Comparison of ENCODE assay signal across 25 mouse cellular contexts in the genomic region with DNA sequence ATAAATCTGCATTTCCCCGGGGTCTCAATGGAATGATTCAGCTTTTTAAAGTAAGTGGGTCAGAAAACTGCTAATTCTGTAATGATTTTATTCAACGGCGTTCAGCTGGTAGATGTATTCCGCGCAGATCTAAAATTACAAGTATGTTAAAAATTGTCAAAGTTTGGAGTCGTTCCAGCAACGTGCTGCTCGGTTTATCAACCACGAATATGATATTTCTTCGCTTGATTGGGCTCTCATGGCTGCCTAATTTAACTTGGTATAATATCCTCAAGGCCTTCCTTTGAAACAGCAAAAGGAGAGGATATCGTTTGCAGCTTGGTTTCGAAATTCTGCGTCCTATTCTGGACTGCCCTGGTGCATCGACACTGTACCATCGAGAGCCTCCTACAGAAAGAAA. TPM values are rescaled to one million over a fixed set of nuclear protein-coding genes. Genes with fewer than 3 reads are reported as not detected.
DNase-seq lines count a peak whose midpoint lies in the region; ATAC-seq and TF ChIP-seq lines count a peak whose summit lies in the region.
"Had no signal": no experiment of that assay in that cellular context is flagged by ENCODE, and none has a peak within 500 bp of the region (broad histone marks: within the 10 kb centered on the region; RNA-seq: fewer than 3 reads in every experiment).

No protein-coding gene starts in this region.

- no peak for ATAC-seq in forebrain, embryonic 14.5 days
- ATAC-seq in forebrain, embryonic 13.5 days = no peak
- ATAC-seq in kidney, embryonic 15.5 days (replicated peaks; ENCODE audit: low FRiP score) = no peak
- ATAC-seq in midbrain, embryonic 14.5 days (ENCODE audit: low FRiP score, low TSS enrichment) = no peak
- ATAC-seq in midbrain, embryonic 11.5 days (ENCODE audit: low FRiP score) = no peak
- ATAC-seq: inflammation-experienced regulatory T-cells, adult 6 months had no signal

- no peak overlapping the region for H3K4me3 ChIP-seq in forebrain, embryonic 14.5 days (ENCODE audit: low read depth, low read length)
- H3K4me3 ChIP-seq in forebrain, embryonic 13.5 days = no peak overlapping the region
- no peak overlapping the region for H3K4me3 ChIP-seq in kidney, embryonic 15.5 days (replicated peaks)
- no peak overlapping the region for H3K4me3 ChIP-seq in kidney, adult 2 months (ENCODE audit: insufficient read depth, low read depth, low read length)
- H3K4me3 ChIP-seq in midbrain, embryonic 14.5 days (replicated peaks; ENCODE audit: low read depth, low read length) = no peak overlapping the region
- no peak overlapping the region for H3K4me3 ChIP-seq in midbrain, embryonic 11.5 days (ENCODE audit: low read depth, low read length)
- no peak overlapping the region for H3K4me3 ChIP-seq in cortical plate, adult 2 months (ENCODE audit: insufficient read depth, low read length)
- H3K4me3 ChIP-seq: hindbrain, embryonic 13.5 days had no signal

- H3K4me2 ChIP-seq in forebrain, embryonic 14.5 days (ENCODE audit: low read length) = no peak overlapping the region
- H3K4me2 ChIP-seq in forebrain, embryonic 13.5 days = no peak overlapping the region
- H3K4me2 ChIP-seq in kidney, embryonic 15.5 days = no peak overlapping the region
- no peak overlapping the region for H3K4me2 ChIP-seq in midbrain, embryonic 14.5 days (ENCODE audit: low read length)
- H3K4me2 ChIP-seq in midbrain, embryonic 11.5 days = no peak overlapping the region
- H3K4me2 ChIP-seq: heart, embryonic 11.5 days; hindbrain, embryonic 13.5 days had no signal

- no peak for TF ChIP-seq CTCF in kidney, adult 2 months (conservative IDR thresholded peaks at IDR 0.05; ENCODE audit: insufficient read depth, insufficient read length, low read depth, low read length)
- no peak for TF ChIP-seq CTCF in cortical plate, adult 2 months (IDR thresholded peaks at IDR 0.05; ENCODE audit: extremely low read depth, insufficient read depth, low read length)

- H3K9me3 ChIP-seq in forebrain, embryonic 14.5 days (replicated peaks; ENCODE audit: control insufficient read depth, low read length) = no peaks in the 10 kb centered on the region
- no peaks in the 10 kb centered on the region; the same call in 1 of the 2 replicates for H3K9me3 ChIP-seq in forebrain, embryonic 13.5 days (replicated peaks)
- no peaks in the 10 kb centered on the region for H3K9me3 ChIP-seq in kidney, embryonic 15.5 days (replicated peaks)
- H3K9me3 ChIP-seq in midbrain, embryonic 14.5 days (ENCODE audit: control insufficient read depth, low read length) = no peaks in the 10 kb centered on the region
- no peaks in the 10 kb centered on the region for H3K9me3 ChIP-seq in midbrain, embryonic 11.5 days (ENCODE audit: control insufficient read depth, low read length)
- H3K9me3 ChIP-seq: G1E; hindbrain, embryonic 13.5 days had no signal

- TF ChIP-seq POLR2A in kidney, adult 2 months (IDR thresholded peaks at IDR 0.05; ENCODE audit: low read depth, low read length) = no peak
- no peak for TF ChIP-seq POLR2A in cortical plate, adult 2 months (IDR thresholded peaks at IDR 0.05; ENCODE audit: extremely low read depth, insufficient read depth, low read length)

- DNase-seq in forebrain, embryonic 14.5 days (ENCODE audit: low spot score) = peak; percentile 39
- DNase-seq in kidney, adult 2 months = no peak
- peak; percentile 15 for DNase-seq in midbrain, embryonic 14.5 days
- DNase-seq in midbrain, embryonic 11.5 days (ENCODE audit: low spot score, missing footprints) = no peak
- DNase-seq: adrenal gland, adult 8-10 months; cerebellum, adult 18-20 months; cerebellum, postnatal 10 days; gastrocnemius, postnatal 25 days; heart, adult 18-20 months; heart, postnatal 4 days; kidney, adult 18-20 months; kidney, postnatal 10 days; liver; lung, adult 2 months; lung, postnatal 10 days; thymus, postnatal 4 days had no signal

- no peak overlapping the region for H3K9ac ChIP-seq in forebrain, embryonic 14.5 days (ENCODE audit: low read length)
- H3K9ac ChIP-seq in forebrain, embryonic 13.5 days = no peak overlapping the region
- H3K9ac ChIP-seq in kidney, embryonic 15.5 days = no peak overlapping the region
- no peak overlapping the region for H3K9ac ChIP-seq in midbrain, embryonic 14.5 days (replicated peaks; ENCODE audit: low read length)
- no peak overlapping the region for H3K9ac ChIP-seq in midbrain, embryonic 11.5 days (ENCODE audit: low read length)
- H3K9ac ChIP-seq: hindbrain, embryonic 13.5 days; liver, embryonic 14.5 days had no signal

- H3K4me1 ChIP-seq in forebrain, embryonic 14.5 days (ENCODE audit: control insufficient read depth, insufficient read depth, low read length) = no peaks in the 10 kb centered on the region
- no peaks in the 10 kb centered on the region for H3K4me1 ChIP-seq in forebrain, embryonic 13.5 days
- no peaks in the 10 kb centered on the region for H3K4me1 ChIP-seq in kidney, embryonic 15.5 days
- H3K4me1 ChIP-seq in kidney, adult 2 months (ENCODE audit: control insufficient read depth, insufficient read depth, low read length) = no peaks in the 10 kb centered on the region
- H3K4me1 ChIP-seq in midbrain, embryonic 14.5 days (ENCODE audit: control insufficient read depth, insufficient read depth, low read length) = no peaks in the 10 kb centered on the region
- H3K4me1 ChIP-seq in midbrain, embryonic 11.5 days (ENCODE audit: control insufficient read depth, insufficient read depth, low read length) = no peaks in the 10 kb centered on the region
- peaks cover 6% of the 10 kb centered on the region for H3K4me1 ChIP-seq in cortical plate, adult 2 months (ENCODE audit: control insufficient read depth, insufficient read depth, low read length)
- H3K4me1 ChIP-seq: hindbrain, embryonic 13.5 days had no signal

- no peak overlapping the region for H3K27ac ChIP-seq in forebrain, embryonic 14.5 days (ENCODE audit: low read depth, low read length)
- no peak overlapping the region for H3K27ac ChIP-seq in forebrain, embryonic 13.5 days
- H3K27ac ChIP-seq in kidney, embryonic 15.5 days = 0 out of 2 replicates have a peak overlapping the region, but pooled peaks have one; percentile 29
- no peak overlapping the region for H3K27ac ChIP-seq in kidney, adult 2 months (ENCODE audit: insufficient read depth, low read depth, low read length)
- no peak overlapping the region for H3K27ac ChIP-seq in midbrain, embryonic 14.5 days (replicated peaks; ENCODE audit: low read depth, low read length)
- no peak overlapping the region for H3K27ac ChIP-seq in midbrain, embryonic 11.5 days (ENCODE audit: low read depth, low read length)
- peak overlapping the region; percentile 5; the same call in 1 of the 2 replicates for H3K27ac ChIP-seq in cortical plate, adult 2 months (ENCODE audit: insufficient read depth, low read length)
- H3K27ac ChIP-seq: hindbrain, embryonic 13.5 days; liver, embryonic 14.5 days; macrophage had no signal

- WGBS in forebrain, embryonic 14.5 days = 75% methylated on average over 15 of the region's 15 CpGs
- 85% methylated on average over 15 of the region's 15 CpGs for WGBS in forebrain, embryonic 13.5 days
- 76% methylated on average over 15 of the region's 15 CpGs for WGBS in kidney, embryonic 15.5 days
- WGBS in kidney, adult 2 months = 52% methylated on average over 15 of the region's 15 CpGs
- WGBS in midbrain, embryonic 14.5 days = 77% methylated on average over 15 of the region's 15 CpGs
- 90% methylated on average over 15 of the region's 15 CpGs for WGBS in midbrain, embryonic 11.5 days

- H3K36me3 ChIP-seq in forebrain, embryonic 14.5 days (ENCODE audit: control insufficient read depth, insufficient read depth, low read length) = no peaks in the 10 kb centered on the region
- no peaks in the 10 kb centered on the region for H3K36me3 ChIP-seq in forebrain, embryonic 13.5 days (ENCODE audit: poor library complexity, severe bottlenecking)
- no peaks in the 10 kb centered on the region for H3K36me3 ChIP-seq in kidney, embryonic 15.5 days
- H3K36me3 ChIP-seq in kidney, adult 2 months (ENCODE audit: control insufficient read depth, insufficient read depth, low read length) = no peaks in the 10 kb centered on the region
- no peaks in the 10 kb centered on the region for H3K36me3 ChIP-seq in midbrain, embryonic 14.5 days (ENCODE audit: control insufficient read depth, insufficient read depth, low read length)
- H3K36me3 ChIP-seq in midbrain, embryonic 11.5 days (ENCODE audit: control insufficient read depth, insufficient read depth, low read length) = no peaks in the 10 kb centered on the region
- H3K36me3 ChIP-seq: G1E; hindbrain, embryonic 13.5 days had no signal

- H3K27me3 ChIP-seq in forebrain, embryonic 14.5 days (replicated peaks; ENCODE audit: control insufficient read depth, insufficient read depth, low read length) = no peaks in the 10 kb centered on the region
- no peaks in the 10 kb centered on the region for H3K27me3 ChIP-seq in forebrain, embryonic 13.5 days
- no peaks in the 10 kb centered on the region for H3K27me3 ChIP-seq in kidney, embryonic 15.5 days
- H3K27me3 ChIP-seq in kidney, adult 2 months (replicated peaks; ENCODE audit: control insufficient read depth, insufficient read depth, low read length) = no peaks in the 10 kb centered on the region
- H3K27me3 ChIP-seq in midbrain, embryonic 14.5 days (ENCODE audit: control insufficient read depth, insufficient read depth, low read length) = no peaks in the 10 kb centered on the region
- no peaks in the 10 kb centered on the region for H3K27me3 ChIP-seq in midbrain, embryonic 11.5 days (ENCODE audit: control insufficient read depth, insufficient read depth, low read length)
- H3K27me3 ChIP-seq: hindbrain, embryonic 13.5 days had no signal

RNA-seq across cellular contexts. Expression of gene Bicdl1, which starts 13.9 kb away (rescaled TPM):
- 16.0 and 21.8 TPM in 2 replicates for polyA plus RNA-seq in forebrain, embryonic 14.5 days (2014; fragmentation: Nextera tagmentation; extraction: Ambion mirVana)
- polyA plus RNA-seq in forebrain, embryonic 13.5 days (2015; fragmentation: Nextera tagmentation; extraction: Ambion mirVana) = 15.6 and 18.8 TPM in 2 replicates
- polyA plus RNA-seq in kidney, embryonic 15.5 days (2015; fragmentation: Nextera tagmentation; extraction: Ambion mirVana) = 10.6 and 12.0 TPM in 2 replicates
- polyA plus RNA-seq in kidney, adult 2 months (2012; rRNA removed) = 55.9 and 67.5 TPM in 2 replicates
- polyA plus RNA-seq in midbrain, embryonic 14.5 days (2014; fragmentation: Nextera tagmentation; extraction: Ambion mirVana) = 39.0 and 42.2 TPM in 2 replicates
- 11.4 and 12.4 TPM in 2 replicates for polyA plus RNA-seq in midbrain, embryonic 11.5 days (2014; fragmentation: Nextera tagmentation; extraction: Ambion mirVana)
- 175 and 189 TPM in 2 replicates for polyA plus RNA-seq in cortical plate, adult 2 months (2012; rRNA removed)

Comparison
In these comparisons a context has a peak if more than half of its experiments do, and no peak if none do; other contexts are left out.
1. DNase-seq: peak in forebrain, embryonic 14.5 days (single experiment) and midbrain, embryonic 14.5 days (single experiment); none in kidney, adult 2 months (single experiment) and midbrain, embryonic 11.5 days (single experiment).
2. H3K27ac ChIP-seq: peak in kidney, embryonic 15.5 days (single experiment) and cortical plate, adult 2 months (single experiment); none in forebrain, embryonic 14.5 days (single experiment), forebrain, embryonic 13.5 days (single experiment), kidney, adult 2 months (single experiment), midbrain, embryonic 14.5 days (single experiment) and midbrain, embryonic 11.5 days (single experiment).